Mouse (Mus musculus) myocyte (in vitro differentiated cells): ENCODE measurements around the gene Usp9x.

Source experiments
- E2F4 ChIP-seq: IDR thresholded peaks from one replicate; pipeline ENCODE4 v1.6.1; 2011; ENCODE audit warnings: mild to moderate bottlenecking, control low read depth, moderate library complexity; ENCODE audit not compliant: insufficient read depth
- MAX ChIP-seq: IDR thresholded peaks from one replicate; pipeline ENCODE4 v1.6.1; 2011; ENCODE audit warnings: low read depth, mild to moderate bottlenecking, control low read depth
- MYOG ChIP-seq, 3 experiments: IDR thresholded peaks; one replicate each; pipeline ENCODE4 v1.6.1; 2011; ENCODE audit warnings: control low read depth in 2 of 3, low read depth in 2 of 3, mild to moderate bottlenecking in 2 of 3; ENCODE audit not compliant: insufficient read length in 2 of 3, control insufficient read depth in 1 of 3, insufficient read depth in 1 of 3
- POLR2A ChIP-seq: IDR thresholded peaks from one replicate; pipeline ENCODE4 v1.6.1; 2011; ENCODE audit warnings: low read depth, mild to moderate bottlenecking, control low read depth, moderate library complexity; ENCODE audit not compliant: insufficient read length
- POLR2AphosphoS2 ChIP-seq: IDR thresholded peaks from one replicate; pipeline ENCODE4 v1.6.1; 2011; ENCODE audit warnings: low read depth, control low read depth; ENCODE audit not compliant: insufficient read length
- TCF12 ChIP-seq: IDR thresholded peaks from one replicate; pipeline ENCODE4 v1.6.1; 2011; ENCODE audit warnings: mild to moderate bottlenecking, control low read depth; ENCODE audit not compliant: poor library complexity, insufficient read depth, severe bottlenecking
- USF1 ChIP-seq: IDR thresholded peaks from one replicate; pipeline ENCODE4 v1.6.1; 2011; ENCODE audit warnings: low read depth, mild to moderate bottlenecking, control low read depth, moderate library complexity

- no peak for TF ChIP-seq POLR2A
- no peak for TF ChIP-seq USF1
- TF ChIP-seq TCF12, result no peak
- TF ChIP-seq MAX, result no peak
- TF ChIP-seq POLR2AphosphoS2, result no peak
- TF ChIP-seq MYOG (IDR thresholded peaks at IDR 0.05; ENCODE audit: control insufficient read depth in 1 of 3, insufficient read depth in 1 of 3, insufficient read length in 2 of 3, low read depth in 2 of 3), result no peak
- no peak for TF ChIP-seq E2F4
Observed at GRCm38 (mm10) chrX:13025286-13025685, 46.0 kb upstream of the Usp9x start.
